Mouse (Mus musculus): Measurements from ENCODE around the gene AW551984. TPM values are rescaled to one million over a fixed set of nuclear protein-coding genes. Genes with fewer than 3 reads are reported as not detected.

AW551984 gene
- polyA plus RNA-seq, 1 experiment from 2014 or later: 230 TPM

DNA sequence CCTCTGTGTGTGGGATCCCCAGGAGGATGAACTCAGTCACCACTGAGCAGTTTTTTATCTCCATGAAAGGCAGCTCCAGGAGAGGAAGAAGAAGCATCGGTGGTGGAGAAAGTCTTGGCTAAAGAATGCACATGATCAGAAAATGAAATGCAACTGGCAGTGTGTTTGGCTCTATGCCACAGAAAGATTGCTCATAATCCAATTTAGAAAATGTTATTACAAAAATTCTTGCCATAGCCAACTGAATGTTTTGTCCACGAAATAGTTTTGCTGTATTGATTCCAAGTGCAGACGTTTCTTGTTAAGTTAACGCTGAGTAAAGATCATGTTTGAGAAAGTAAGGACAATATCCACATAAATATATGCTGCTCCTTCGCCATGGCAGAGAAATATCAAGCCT lies 53.4 kb downstream of the AW551984 start:
- no peak for ATAC-seq
- Histone ChIP-seq H3K9me3 (ENCODE audit: control insufficient read depth, low read length) (no peaks in the 10 kb centered on the region), H3K9ac (ENCODE audit: low read depth, low read length) (no peak overlapping the region), H3K27ac (ENCODE audit: low read depth, low read length) (no peak overlapping the region), H3K27me3 (replicated peaks; ENCODE audit: control insufficient read depth, insufficient read depth, low read length) (no peaks in the 10 kb centered on the region), H3K4me1 (ENCODE audit: control insufficient read depth, insufficient read depth, low read depth, low read length) (no peaks in the 10 kb centered on the region), H3K36me3 (ENCODE audit: control insufficient read depth, insufficient read depth, low read length) (no peaks in the 10 kb centered on the region), H3K4me2 (ENCODE audit: low read length) (no peak overlapping the region), H3K4me3 (ENCODE audit: low read length) (no peak overlapping the region)
- WGBS: 63% methylated on average over 5 of the region's 5 CpGs

Other genes with a start within 250 kb of the AW551984 start
- not detected in 2 replicates for gene Olfr951, start 217.0 kb downstream of the AW551984 start, polyA plus RNA-seq (2015; fragmentation: Nextera tagmentation; extraction: Ambion mirVana)
- gene Olfr952, start 177.3 kb downstream of the AW551984 start, polyA plus RNA-seq (2015; fragmentation: Nextera tagmentation; extraction: Ambion mirVana): not detected in 2 replicates
- not detected in 2 replicates for gene Olfr954, start 147.7 kb downstream of the AW551984 start, polyA plus RNA-seq (2015; fragmentation: Nextera tagmentation; extraction: Ambion mirVana)
- not detected in 2 replicates for gene Olfr955, start 132.5 kb downstream of the AW551984 start, polyA plus RNA-seq (2015; fragmentation: Nextera tagmentation; extraction: Ambion mirVana)
- gene Olfr44, start 110.4 kb downstream of the AW551984 start, polyA plus RNA-seq (2015; fragmentation: Nextera tagmentation; extraction: Ambion mirVana): not detected in 2 replicates
- not detected in 2 replicates for gene Olfr957, start 88.6 kb downstream of the AW551984 start, polyA plus RNA-seq (2015; fragmentation: Nextera tagmentation; extraction: Ambion mirVana)
- gene Olfr958, start 50.3 kb downstream of the AW551984 start, polyA plus RNA-seq (2015; fragmentation: Nextera tagmentation; extraction: Ambion mirVana): not detected in 2 replicates
- gene Olfr959, start 28.8 kb downstream of the AW551984 start, polyA plus RNA-seq (2015; fragmentation: Nextera tagmentation; extraction: Ambion mirVana): not detected in 2 replicates
- gene Olfr148, start 6.3 kb upstream of the AW551984 start, polyA plus RNA-seq (2015; fragmentation: Nextera tagmentation; extraction: Ambion mirVana): not detected in 2 replicates
- not detected in 2 replicates for gene Olfr960, start 17.0 kb upstream of the AW551984 start, polyA plus RNA-seq (2015; fragmentation: Nextera tagmentation; extraction: Ambion mirVana)
- gene Olfr961, start 40.7 kb upstream of the AW551984 start, polyA plus RNA-seq (2015; fragmentation: Nextera tagmentation; extraction: Ambion mirVana): not detected in 2 replicates
- gene Olfr963, start 62.8 kb upstream of the AW551984 start, polyA plus RNA-seq (2015; fragmentation: Nextera tagmentation; extraction: Ambion mirVana): not detected in 2 replicates
- gene Olfr149, start 102.7 kb upstream of the AW551984 start, polyA plus RNA-seq (2015; fragmentation: Nextera tagmentation; extraction: Ambion mirVana): not detected in 2 replicates
- not detected in 2 replicates for gene Olfr965, start 107.0 kb upstream of the AW551984 start, polyA plus RNA-seq (2015; fragmentation: Nextera tagmentation; extraction: Ambion mirVana)
- gene Olfr150, start 126.6 kb upstream of the AW551984 start, polyA plus RNA-seq (2015; fragmentation: Nextera tagmentation; extraction: Ambion mirVana): not detected in 2 replicates
- not detected in 2 replicates for gene Olfr967, start 141.8 kb upstream of the AW551984 start, polyA plus RNA-seq (2015; fragmentation: Nextera tagmentation; extraction: Ambion mirVana)
- not detected in 2 replicates for gene Olfr968, start 178.8 kb upstream of the AW551984 start, polyA plus RNA-seq (2015; fragmentation: Nextera tagmentation; extraction: Ambion mirVana)
- not detected in 2 replicates for gene Olfr969, start 186.5 kb upstream of the AW551984 start, polyA plus RNA-seq (2015; fragmentation: Nextera tagmentation; extraction: Ambion mirVana)
- not detected in 2 replicates for gene Olfr970, start 204.5 kb upstream of the AW551984 start, polyA plus RNA-seq (2015; fragmentation: Nextera tagmentation; extraction: Ambion mirVana)
- gene Olfr971, start 232.5 kb upstream of the AW551984 start, polyA plus RNA-seq (2015; fragmentation: Nextera tagmentation; extraction: Ambion mirVana): not detected in 2 replicates

All from hindbrain, embryonic 16.5 days (tissue).